Mouse (Mus musculus): ENCODE measurements around the gene Gm10645.

The Gm10645 gene

GRCm38 (mm10) chr8:83169127-83169526, 3.2 kb upstream of the Gm10645 start:
- no peak for DNase-seq (ENCODE audit: low spot score)

- no peak for DNase-seq (ENCODE audit: low spot score)
These were observed 2.0 kb upstream of the Gm10645 start for GRCm38 (mm10) chr8:83167932-83168331.

GRCm38 (mm10) chr8:83165235-83165930, 587 bp downstream of the Gm10645 start, which contains the start of gene Tbc1d9:
Tbc1d9 (plus strand) TSS chr8:83165352.
- DNase-seq (ENCODE audit: low spot score): peak; percentile 80

GRCm38 (mm10) chr8:83160613-83161012, 5.4 kb downstream of the Gm10645 start:
- no peak for DNase-seq (ENCODE audit: low spot score)

- DNase-seq (ENCODE audit: low spot score): no peak
These were observed 6.4 kb downstream of the Gm10645 start for GRCm38 (mm10) chr8:83159615-83160014.

GRCm38 (mm10) chr8:83158971-83159370, 7.0 kb downstream of the Gm10645 start:
- DNase-seq (ENCODE audit: low spot score): no peak

- no peak for DNase-seq (ENCODE audit: low spot score)
These were observed 10.9 kb downstream of the Gm10645 start for GRCm38 (mm10) chr8:83155110-83155509.

GRCm38 (mm10) chr8:83152470-83152869, 13.5 kb downstream of the Gm10645 start:
- no peak for DNase-seq (ENCODE audit: low spot score)

- DNase-seq (ENCODE audit: low spot score): no peak
These were observed 13.9 kb downstream of the Gm10645 start for GRCm38 (mm10) chr8:83152055-83152454.

GRCm38 (mm10) chr8:83149124-83149523, 16.8 kb downstream of the Gm10645 start:
- no peak for DNase-seq (ENCODE audit: low spot score)

- no peak for DNase-seq (ENCODE audit: low spot score)
These were observed 20.5 kb downstream of the Gm10645 start for GRCm38 (mm10) chr8:83145421-83145820.

GRCm38 (mm10) chr8:83144601-83145000, 21.4 kb downstream of the Gm10645 start:
- DNase-seq (ENCODE audit: low spot score): no peak

GRCm38 (mm10) chr8:83141358-83141757, 24.6 kb downstream of the Gm10645 start:
- DNase-seq (ENCODE audit: low spot score): no peak

GRCm38 (mm10) chr8:83140701-83141111, 25.3 kb downstream of the Gm10645 start:
- DNase-seq (ENCODE audit: low spot score): no peak

GRCm38 (mm10) chr8:83140068-83140467, 25.9 kb downstream of the Gm10645 start:
- no peak for DNase-seq (ENCODE audit: low spot score)

- no peak for DNase-seq (ENCODE audit: low spot score)
These were observed 30.9 kb downstream of the Gm10645 start for GRCm38 (mm10) chr8:83135086-83135485.

Measured in urinary bladder, postnatal 14 days (tissue).